Mouse (Mus musculus): Measurements from ENCODE around the gene Gm11127. TPM values are rescaled to one million over a fixed set of nuclear protein-coding genes. Genes with fewer than 3 reads are reported as not detected.
A peak's percentile ranks its signal among the peaks of the same experiment; 100 is the strongest.
"Not testable (repeated sequence)": the region's sequence is repeated elsewhere in the genome, so short reads cannot be mapped to it uniquely, and the experiment has no call there.

Gene Gm11127
- not detected in 2 replicates for polyA plus RNA-seq (2014; fragmentation: Nextera tagmentation; extraction: Ambion mirVana)

DNA sequence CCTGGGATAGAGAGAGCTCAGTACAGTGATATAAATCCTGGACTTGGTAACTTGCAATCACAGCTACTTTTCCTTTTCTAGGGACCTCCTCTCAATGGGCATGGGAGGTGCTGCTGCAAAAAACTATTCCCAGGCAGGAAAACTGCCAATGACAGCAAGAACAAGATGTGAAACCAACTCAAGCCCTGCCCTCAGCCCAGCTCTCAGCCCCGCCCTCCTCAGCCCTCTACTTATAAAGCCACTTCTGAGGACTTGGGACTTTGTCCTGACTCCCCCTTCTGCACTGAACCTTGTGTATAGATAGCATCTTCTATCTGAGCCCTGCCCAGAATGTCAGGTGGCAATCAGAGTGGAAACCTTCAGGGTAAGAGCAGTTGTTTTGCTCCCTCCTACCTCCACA lies at the start of gene Gm11127:
Gm11127 (minus strand) TSS at position 10 of the 400 bp plus-strand sequence.
- 69% methylated on average over 1 of the region's 1 CpGs for WGBS
- not testable (repeated sequence) for H3K9ac ChIP-seq (replicated peaks; ENCODE audit: low read depth, low read length); H3K9me3 ChIP-seq (ENCODE audit: control insufficient read depth, low read depth, low read length); H3K4me2 ChIP-seq (replicated peaks; ENCODE audit: low read depth, low read length); H3K4me3 ChIP-seq (ENCODE audit: low read depth, low read length); H3K27ac ChIP-seq (ENCODE audit: low read length); H3K36me3 ChIP-seq (ENCODE audit: control insufficient read depth, insufficient read depth, low read length); H3K4me1 ChIP-seq (ENCODE audit: control insufficient read depth, insufficient read depth, low read length); H3K27me3 ChIP-seq (ENCODE audit: control insufficient read depth, insufficient read depth, low read length); ATAC-seq (ENCODE audit: insufficient number of reproducible peaks, insufficient read depth, low FRiP score, low read depth)

DNA sequence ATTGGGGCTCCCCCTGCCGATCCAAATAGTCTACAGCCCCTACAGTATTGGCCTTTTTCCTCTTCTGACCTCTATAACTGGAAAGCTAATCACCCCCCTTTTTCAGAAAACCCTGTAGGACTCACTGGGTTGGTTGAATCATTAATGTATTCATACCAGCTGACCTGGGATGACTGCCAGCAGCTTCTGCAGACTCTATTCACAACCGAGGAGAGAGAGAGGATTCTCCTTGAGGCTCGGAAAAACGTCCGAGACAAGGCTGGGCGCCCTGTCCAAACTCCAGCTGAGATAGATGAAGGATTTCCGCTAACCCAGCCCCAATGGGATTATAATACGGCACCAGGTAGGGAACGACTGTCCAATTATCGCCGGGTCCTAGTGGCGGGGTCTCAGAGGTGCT lies 43.9 kb upstream of the Gm11127 start:
- WGBS = 94% methylated on average over 11 of the region's 12 CpGs
- H3K9me3 ChIP-seq (ENCODE audit: control insufficient read depth, low read depth, low read length); H3K4me1 ChIP-seq (ENCODE audit: control insufficient read depth, insufficient read depth, low read length); H3K27me3 ChIP-seq (ENCODE audit: control insufficient read depth, insufficient read depth, low read length); ATAC-seq (ENCODE audit: insufficient number of reproducible peaks, insufficient read depth, low FRiP score, low read depth); H3K4me2 ChIP-seq (replicated peaks; ENCODE audit: low read depth, low read length); H3K36me3 ChIP-seq (ENCODE audit: control insufficient read depth, insufficient read depth, low read length); H3K4me3 ChIP-seq (ENCODE audit: low read depth, low read length); H3K9ac ChIP-seq (replicated peaks; ENCODE audit: low read depth, low read length); H3K27ac ChIP-seq (ENCODE audit: low read length): not testable (repeated sequence)

DNA sequence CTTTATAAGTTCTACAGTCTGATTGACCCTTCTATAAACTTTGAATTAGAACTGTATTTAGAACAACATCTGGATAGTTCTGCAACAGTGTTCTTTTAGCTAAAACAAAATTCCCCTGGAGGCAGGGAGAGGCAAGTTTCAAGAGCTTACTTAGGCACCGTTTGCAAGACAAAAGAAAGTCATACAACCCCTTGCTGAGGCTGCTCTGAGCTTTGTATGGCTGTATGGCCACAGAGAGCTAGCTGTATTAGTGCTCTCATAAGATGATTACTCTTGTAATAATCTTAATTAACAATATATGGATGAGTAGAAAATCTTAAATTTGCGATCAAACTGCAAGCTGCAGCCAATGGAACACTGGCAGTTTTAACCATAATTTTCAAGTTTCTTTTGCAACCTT lies 41.4 kb upstream of the Gm11127 start:
- H3K9ac ChIP-seq (replicated peaks; ENCODE audit: low read depth, low read length); H3K4me2 ChIP-seq (replicated peaks; ENCODE audit: low read depth, low read length); H3K27me3 ChIP-seq (ENCODE audit: control insufficient read depth, insufficient read depth, low read length); ATAC-seq (ENCODE audit: insufficient number of reproducible peaks, insufficient read depth, low FRiP score, low read depth); H3K4me1 ChIP-seq (ENCODE audit: control insufficient read depth, insufficient read depth, low read length); H3K36me3 ChIP-seq (ENCODE audit: control insufficient read depth, insufficient read depth, low read length); H3K27ac ChIP-seq (ENCODE audit: low read length); H3K9me3 ChIP-seq (ENCODE audit: control insufficient read depth, low read depth, low read length); H3K4me3 ChIP-seq (ENCODE audit: low read depth, low read length): not testable (repeated sequence)
- 64% methylated on average over 2 of the region's 2 CpGs for WGBS

DNA sequence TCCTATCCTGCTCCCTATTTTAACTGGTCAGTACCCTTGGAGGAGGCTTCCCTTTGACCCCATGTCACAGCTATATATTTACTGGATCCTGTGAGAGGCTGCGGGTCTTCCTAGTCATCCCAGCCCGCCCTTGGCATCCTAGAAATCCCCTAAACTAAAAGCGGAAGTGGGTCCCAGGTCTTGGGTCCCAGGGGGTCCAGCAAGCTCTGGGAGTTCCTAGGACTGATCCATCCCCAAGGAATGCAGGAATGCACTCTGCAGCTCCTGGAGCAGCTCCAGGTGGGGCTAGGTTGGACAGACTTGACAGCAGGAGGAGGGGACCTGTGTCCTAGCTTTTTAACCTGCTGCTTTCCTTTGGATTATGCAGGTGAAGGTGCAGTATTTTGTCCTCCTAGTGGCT lies 35.8 kb upstream of the Gm11127 start:
- ATAC-seq (ENCODE audit: insufficient number of reproducible peaks, insufficient read depth, low FRiP score, low read depth) = no peak
- Histone ChIP-seq H3K36me3 (ENCODE audit: control insufficient read depth, insufficient read depth, low read length) (no peaks in the 10 kb centered on the region), H3K9me3 (ENCODE audit: control insufficient read depth, low read depth, low read length) (no peaks in the 10 kb centered on the region), H3K27me3 (ENCODE audit: control insufficient read depth, insufficient read depth, low read length) (no peaks in the 10 kb centered on the region), H3K4me2 (replicated peaks; ENCODE audit: low read depth, low read length) (no peak overlapping the region), H3K9ac (replicated peaks; ENCODE audit: low read depth, low read length) (no peak overlapping the region), H3K4me3 (ENCODE audit: low read depth, low read length) (no peak overlapping the region), H3K27ac (ENCODE audit: low read length) (no peak overlapping the region), H3K4me1 (ENCODE audit: control insufficient read depth, insufficient read depth, low read length) (no peaks in the 10 kb centered on the region)
- WGBS = 34% methylated on average over 3 of the region's 3 CpGs

DNA sequence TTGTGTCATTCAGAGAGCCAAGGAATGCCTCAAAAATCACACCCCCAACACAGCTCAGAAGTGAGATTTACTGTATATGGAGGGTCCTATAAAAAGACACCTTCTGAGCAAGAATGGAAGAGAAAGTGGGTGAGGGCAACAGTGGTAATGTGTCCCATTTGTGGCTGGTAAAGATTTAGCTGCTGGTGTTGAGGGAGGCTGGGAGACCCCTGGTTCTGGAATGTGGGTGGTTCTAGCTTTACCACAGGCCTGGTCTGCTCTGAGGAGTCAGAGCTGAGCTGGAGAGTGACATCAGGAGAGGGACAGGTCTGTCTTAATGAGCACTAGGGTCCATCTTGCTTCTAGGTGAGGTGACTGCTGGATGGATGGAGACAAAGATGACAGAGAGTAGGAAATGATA lies 34.3 kb upstream of the Gm11127 start:
- H3K9me3 ChIP-seq (ENCODE audit: control insufficient read depth, low read depth, low read length); H3K4me3 ChIP-seq (ENCODE audit: low read depth, low read length); H3K9ac ChIP-seq (replicated peaks; ENCODE audit: low read depth, low read length); H3K27ac ChIP-seq (ENCODE audit: low read length); H3K4me1 ChIP-seq (ENCODE audit: control insufficient read depth, insufficient read depth, low read length); H3K27me3 ChIP-seq (ENCODE audit: control insufficient read depth, insufficient read depth, low read length); ATAC-seq (ENCODE audit: insufficient number of reproducible peaks, insufficient read depth, low FRiP score, low read depth); H3K36me3 ChIP-seq (ENCODE audit: control insufficient read depth, insufficient read depth, low read length); H3K4me2 ChIP-seq (replicated peaks; ENCODE audit: low read depth, low read length): not testable (repeated sequence)

DNA sequence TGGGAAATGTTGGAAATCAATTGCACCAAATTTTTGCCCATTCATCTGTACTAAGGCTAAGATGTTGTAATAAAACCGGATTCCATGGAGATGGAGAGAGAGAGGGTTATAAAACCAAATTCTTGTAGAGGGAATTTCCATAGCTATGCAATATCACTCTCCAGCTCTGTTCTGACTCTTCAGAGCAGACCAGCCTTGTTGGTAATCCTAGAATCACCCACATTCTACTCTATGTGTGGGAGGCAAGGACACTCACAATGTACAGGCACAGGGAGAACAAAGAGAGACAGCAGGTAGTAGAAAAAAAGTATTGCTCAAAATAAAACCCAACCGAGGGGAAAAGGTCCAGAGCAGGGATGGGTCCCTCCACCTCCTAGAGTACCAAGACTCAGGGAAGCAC lies 33.8 kb upstream of the Gm11127 start:
- H3K9ac ChIP-seq (replicated peaks; ENCODE audit: low read depth, low read length); H3K4me2 ChIP-seq (replicated peaks; ENCODE audit: low read depth, low read length); H3K27ac ChIP-seq (ENCODE audit: low read length); H3K4me1 ChIP-seq (ENCODE audit: control insufficient read depth, insufficient read depth, low read length); H3K4me3 ChIP-seq (ENCODE audit: low read depth, low read length); H3K9me3 ChIP-seq (ENCODE audit: control insufficient read depth, low read depth, low read length); H3K27me3 ChIP-seq (ENCODE audit: control insufficient read depth, insufficient read depth, low read length); H3K36me3 ChIP-seq (ENCODE audit: control insufficient read depth, insufficient read depth, low read length); ATAC-seq (ENCODE audit: insufficient number of reproducible peaks, insufficient read depth, low FRiP score, low read depth): not testable (repeated sequence)
- WGBS = no CpG with 5 or more reads among the region's 2 CpGs

DNA sequence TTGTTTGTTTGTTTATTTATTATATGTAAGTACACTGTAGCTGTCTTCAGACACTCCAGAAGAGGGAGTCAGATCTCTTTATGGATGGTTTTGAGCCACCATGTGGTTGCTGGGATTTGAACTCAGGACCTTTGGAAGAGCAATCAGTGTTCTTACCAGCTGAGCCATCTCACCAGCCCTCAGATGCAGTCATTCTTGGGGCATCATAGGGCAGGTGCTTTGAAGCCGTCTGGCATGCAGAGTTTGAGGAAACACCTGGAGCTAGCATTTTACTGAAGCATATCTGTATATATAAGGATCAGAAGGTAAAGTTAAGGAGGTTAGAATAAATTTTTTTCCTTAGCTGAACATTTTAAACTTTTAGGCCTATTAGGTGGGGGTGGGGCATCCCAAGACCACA lies 27.8 kb upstream of the Gm11127 start:
- WGBS = 48% methylated on average over 1 of the region's 1 CpGs
- ATAC-seq (ENCODE audit: insufficient number of reproducible peaks, insufficient read depth, low FRiP score, low read depth); H3K27ac ChIP-seq (ENCODE audit: low read length): not testable (repeated sequence)

DNA sequence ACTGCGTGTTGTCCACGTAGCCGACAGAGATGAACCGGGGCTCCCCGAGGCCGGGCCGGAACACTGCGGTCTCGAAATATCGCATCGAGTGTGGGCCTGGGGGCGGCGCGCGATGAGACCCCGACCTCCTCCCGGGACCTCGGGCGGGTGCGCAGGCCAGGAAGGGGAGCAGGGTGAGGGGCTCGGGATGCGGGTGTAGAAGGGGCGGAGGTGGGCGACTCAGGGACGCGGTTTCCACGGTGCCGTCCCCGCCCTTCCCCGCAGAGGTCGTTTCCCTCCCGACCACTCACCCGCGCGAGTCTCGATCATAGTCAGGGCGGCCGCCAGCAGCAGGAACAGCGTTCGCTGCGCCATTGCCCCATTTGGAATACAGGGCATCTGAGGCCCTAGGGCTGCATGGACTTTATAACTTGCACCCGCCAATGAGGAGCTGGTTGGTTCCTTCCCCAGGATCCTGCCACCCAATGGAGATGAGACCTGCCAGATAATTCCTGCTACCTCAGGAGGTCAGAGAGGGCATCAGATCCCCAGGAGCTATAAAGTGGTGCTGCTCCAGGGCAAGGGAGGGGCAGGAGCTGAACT lies 25.8 kb upstream of the Gm11127 start:
- Histone ChIP-seq H3K9ac (replicated peaks; ENCODE audit: low read depth, low read length) (peak overlapping the region; percentile 12; the same call in 1 of the 2 replicates), H3K4me1 (ENCODE audit: control insufficient read depth, insufficient read depth, low read length) (no peaks in the 10 kb centered on the region), H3K27ac (ENCODE audit: low read length) (no peak overlapping the region), H3K36me3 (ENCODE audit: control insufficient read depth, insufficient read depth, low read length) (no peaks in the 10 kb centered on the region), H3K27me3 (ENCODE audit: control insufficient read depth, insufficient read depth, low read length) (no peaks in the 10 kb centered on the region), H3K4me3 (ENCODE audit: low read depth, low read length) (peak overlapping the region; percentile 48), H3K9me3 (ENCODE audit: control insufficient read depth, low read depth, low read length) (no peaks in the 10 kb centered on the region), H3K4me2 (replicated peaks; ENCODE audit: low read depth, low read length) (peak overlapping the region; percentile 96)
- ATAC-seq (ENCODE audit: insufficient number of reproducible peaks, insufficient read depth, low FRiP score, low read depth) = no peak
- WGBS = 1% methylated on average over 40 of the region's 42 CpGs

More for the DNA sequence above, 27.8 kb upstream of the Gm11127 start:
- not testable (repeated sequence) for H3K9ac ChIP-seq (replicated peaks; ENCODE audit: low read depth, low read length); H3K36me3 ChIP-seq (ENCODE audit: control insufficient read depth, insufficient read depth, low read length); H3K4me1 ChIP-seq (ENCODE audit: control insufficient read depth, insufficient read depth, low read length); H3K27me3 ChIP-seq (ENCODE audit: control insufficient read depth, insufficient read depth, low read length); H3K4me2 ChIP-seq (replicated peaks; ENCODE audit: low read depth, low read length); H3K9me3 ChIP-seq (ENCODE audit: control insufficient read depth, low read depth, low read length); H3K4me3 ChIP-seq (ENCODE audit: low read depth, low read length)

DNA sequence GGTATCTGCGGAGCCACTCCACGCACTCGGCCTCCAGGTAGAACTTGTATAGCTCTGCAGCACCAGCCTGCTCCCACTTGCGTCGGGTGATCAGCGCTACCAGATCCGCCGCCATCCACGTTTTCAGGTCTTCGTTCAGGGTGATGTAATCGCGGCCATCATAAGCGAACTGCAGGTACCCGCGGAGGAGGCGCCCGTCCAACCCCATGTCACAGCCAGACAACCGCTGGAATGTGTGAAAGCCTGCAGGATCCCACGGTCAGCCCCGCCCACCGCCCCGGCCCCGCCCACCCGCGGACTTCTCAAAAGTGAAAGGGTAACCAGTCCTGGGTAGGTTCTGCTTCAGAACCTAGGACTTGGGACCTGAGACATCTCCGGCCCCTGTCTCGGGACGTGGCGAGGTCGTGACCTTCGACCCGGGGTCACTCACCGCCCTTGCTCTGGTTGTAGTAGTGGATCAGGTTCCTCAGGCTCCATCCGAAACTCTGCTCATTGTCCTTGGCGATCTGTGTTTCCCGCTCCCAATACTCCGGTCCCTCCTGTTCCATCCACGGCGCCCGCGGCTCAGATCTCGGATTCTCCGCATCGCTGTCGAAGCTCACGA lies 25.2 kb upstream of the Gm11127 start:
- Histone ChIP-seq H3K4me2 (replicated peaks; ENCODE audit: low read depth, low read length) (peak overlapping the region; percentile 96), H3K9ac (replicated peaks; ENCODE audit: low read depth, low read length) (peak overlapping the region; percentile 12; the same call in 1 of the 2 replicates), H3K9me3 (ENCODE audit: control insufficient read depth, low read depth, low read length) (no peaks in the 10 kb centered on the region), H3K4me1 (ENCODE audit: control insufficient read depth, insufficient read depth, low read length) (no peaks in the 10 kb centered on the region), H3K36me3 (ENCODE audit: control insufficient read depth, insufficient read depth, low read length) (no peaks in the 10 kb centered on the region), H3K27me3 (ENCODE audit: control insufficient read depth, insufficient read depth, low read length) (no peaks in the 10 kb centered on the region), H3K27ac (ENCODE audit: low read length) (no peak overlapping the region), H3K4me3 (ENCODE audit: low read depth, low read length) (peak overlapping the region; percentile 48)
- ATAC-seq (ENCODE audit: insufficient number of reproducible peaks, insufficient read depth, low FRiP score, low read depth) = peak; percentile 65
- under 1% methylated on average over 46 of the region's 46 CpGs for WGBS
